Mouse (Mus musculus) liver, embryonic 13.5 days (tissue): ENCODE results near the gene F11. TPM values are rescaled to one million over a fixed set of nuclear protein-coding genes. Genes with fewer than 3 reads are reported as not detected.
A peak's percentile ranks its signal among the peaks of the same experiment; 100 is the strongest.

ENCODE experiments used
- ATAC-seq: fragments of 200-750 bp; cut with Nextera tagmentation; 2 replicates; pipeline ENCODE4 v1.8.0; 2017; ENCODE audit warnings: low read depth, mild to moderate bottlenecking, moderate number of reproducible peaks, moderate library complexity
- DNase-seq: peaks from one replicate; pipeline ENCODE4 v3.0.0; 2022
- H3K27ac ChIP-seq: fragments of 300-500 bp; sonication (generic); 2 replicates; pipeline ENCODE4 v1.5.1; 2015; ENCODE audit warnings: moderate library complexity, mild to moderate bottlenecking, inconsistent platforms
- H3K27me3 ChIP-seq: fragments of 300-500 bp; sonication (generic); 2 replicates; pipeline ENCODE4 v1.6.1; 2015; ENCODE audit warnings: mild to moderate bottlenecking, inconsistent platforms
- H3K36me3 ChIP-seq: fragments of 300-500 bp; sonication (generic); 2 replicates; pipeline ENCODE4 v1.6.1; 2015; ENCODE audit warnings: mild to moderate bottlenecking, inconsistent platforms
- H3K4me1 ChIP-seq: fragments of 300-500 bp; sonication (generic); replicated peaks from 2 replicates; pipeline ENCODE4 v1.6.1; 2015; ENCODE audit warnings: inconsistent platforms
- H3K4me2 ChIP-seq: fragments of 300-500 bp; sonication (generic); 2 replicates; pipeline ENCODE4 v1.6.1; 2015; ENCODE audit warnings: inconsistent platforms, mild to moderate bottlenecking, moderate library complexity
- H3K4me3 ChIP-seq: fragments of 300-500 bp; sonication (generic); replicated peaks from 2 replicates; pipeline ENCODE4 v1.5.1; 2015; ENCODE audit warnings: mild to moderate bottlenecking, inconsistent platforms
- H3K9ac ChIP-seq: fragments of 300-500 bp; sonication (generic); 2 replicates; pipeline ENCODE4 v1.6.1; 2015; ENCODE audit warnings: mild to moderate bottlenecking, inconsistent platforms
- H3K9me3 ChIP-seq: fragments of 300-500 bp; sonication (generic); replicated peaks from 2 replicates; pipeline ENCODE4 v1.6.1; 2016; ENCODE audit warnings: inconsistent platforms
- WGBS: fragments of 180-500 bp; shearing (Covaris S2); methylation state at CpG from one replicate; pipeline ENCODE4 v1.1.7; 2015; ENCODE audit not compliant: insufficient replicate concordance; 5-methylcytosine and 5-hydroxymethylcytosine counted together
- polyA plus RNA-seq: library from polyadenylated mRNA; unstranded; fragments of >200 nt; fragmentation: Nextera tagmentation; extraction: Ambion mirVana; gene quantifications from 2 replicates; pipeline ENCODE4 v1.2.1, GENCODE M21; 2015

Gene F11
- 7.6 and 9.7 TPM in 2 replicates for polyA plus RNA-seq

DNA sequence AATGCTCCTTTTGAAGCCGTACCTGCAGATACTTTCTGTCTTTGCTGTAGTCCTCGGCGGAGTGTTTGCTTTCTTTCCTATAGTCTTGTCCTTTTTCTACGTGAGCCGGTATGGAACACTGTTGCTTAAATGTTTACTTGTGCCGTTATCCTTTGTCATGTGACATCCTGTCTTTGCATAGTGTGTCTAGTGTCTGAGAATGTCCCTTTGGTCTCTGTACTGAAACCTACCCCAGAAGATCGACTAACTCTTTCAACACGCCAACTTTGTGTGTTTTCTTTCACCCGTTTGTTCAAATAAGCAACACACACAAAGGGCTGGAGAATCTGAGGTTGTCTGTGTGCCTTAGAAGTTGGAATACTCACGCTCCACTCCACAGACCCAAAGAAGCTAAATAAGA, at the start of gene F11:
Gene F11 (minus strand): TSS at position 112 of the 400 bp plus-strand sequence.
- Histone ChIP-seq H3K36me3 (no peaks in the 10 kb centered on the region), H3K9ac (no peak within 1 kb of the TSS), H3K4me2 (0 out of 2 replicates have a peak within 1 kb of the TSS, but pooled peaks have one; percentile 11), H3K4me3 (0 out of 2 replicates have a peak within 1 kb of the TSS, but pooled peaks have one; percentile 6), H3K27me3 (no peaks in the 10 kb centered on the region), H3K9me3 (no peaks in the 10 kb centered on the region; the same call in 1 of the 2 replicates), H3K27ac (peak within 1 kb of the TSS; percentile 64), H3K4me1 (peaks cover 3% of the 10 kb centered on the region; the same call in 1 of the 2 replicates)
- ATAC-seq = peak; percentile 57
- no peak for DNase-seq
- 55% methylated on average over 10 of the region's 10 CpGs for WGBS

DNA sequence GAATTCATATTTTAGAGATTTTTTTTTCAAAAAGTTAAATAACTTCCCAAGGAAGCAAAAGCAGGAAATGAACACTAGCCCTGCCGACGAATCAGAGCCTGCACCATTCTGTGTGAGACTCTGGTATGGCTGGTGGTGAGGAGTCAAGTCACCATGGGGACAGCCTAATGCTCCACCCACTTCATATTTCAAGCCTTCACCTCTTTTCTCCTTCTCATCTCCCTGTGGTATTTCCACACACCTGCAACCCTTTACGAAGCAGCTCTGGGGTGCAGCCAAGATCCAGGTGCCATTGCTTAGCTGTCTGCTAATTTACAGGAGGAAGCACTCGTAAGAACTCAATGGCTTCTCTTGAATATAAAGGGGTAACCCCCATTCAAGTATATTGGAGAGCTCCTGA, 49.1 kb upstream of the F11 start:
- no peak for ATAC-seq
- Histone ChIP-seq H3K27ac (no peak overlapping the region), H3K9ac (no peak overlapping the region), H3K9me3 (no peaks in the 10 kb centered on the region), H3K4me2 (no peak overlapping the region), H3K27me3 (no peaks in the 10 kb centered on the region), H3K4me3 (no peak overlapping the region), H3K36me3 (no peaks in the 10 kb centered on the region), H3K4me1 (no peaks in the 10 kb centered on the region)
- WGBS = 62% methylated on average over 4 of the region's 4 CpGs
- DNase-seq = no peak

DNA sequence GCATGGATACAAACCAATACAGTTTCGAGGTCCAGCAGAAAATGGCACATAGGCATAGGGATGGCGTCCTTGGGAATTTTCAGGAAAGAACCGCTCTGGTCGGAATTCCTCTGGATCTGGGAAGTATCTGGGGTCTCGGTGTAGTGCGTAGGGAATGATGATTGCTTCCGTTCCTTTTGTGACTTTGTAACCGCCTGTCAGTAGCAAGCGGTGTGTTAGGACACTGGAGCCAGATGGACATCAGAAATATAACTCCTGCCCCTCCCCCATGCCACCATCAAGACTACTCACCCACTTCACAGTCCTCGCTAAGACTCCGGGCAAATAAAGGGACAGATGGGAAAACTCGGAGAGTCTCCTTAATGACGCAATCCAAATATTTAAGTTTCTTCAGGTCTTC, 46.5 kb upstream of the F11 start, which contains the start of gene Gm45753:
Gene Gm45753 (minus strand): TSS at position 101 of the 400 bp plus-strand sequence.
- WGBS = 77% methylated on average over 13 of the region's 13 CpGs
- no peak for DNase-seq
- no peak for ATAC-seq
- H3K4me1 ChIP-seq = no peaks in the 10 kb centered on the region
- H3K9me3 ChIP-seq = no peaks in the 10 kb centered on the region
- H3K36me3 ChIP-seq = no peaks in the 10 kb centered on the region
- no peak within 1 kb of the TSS for H3K27ac ChIP-seq
- H3K4me2 ChIP-seq = no peak within 1 kb of the TSS
- no peaks in the 10 kb centered on the region for H3K27me3 ChIP-seq
- H3K9ac ChIP-seq = no peak within 1 kb of the TSS
- H3K4me3 ChIP-seq = no peak within 1 kb of the TSS

DNA sequence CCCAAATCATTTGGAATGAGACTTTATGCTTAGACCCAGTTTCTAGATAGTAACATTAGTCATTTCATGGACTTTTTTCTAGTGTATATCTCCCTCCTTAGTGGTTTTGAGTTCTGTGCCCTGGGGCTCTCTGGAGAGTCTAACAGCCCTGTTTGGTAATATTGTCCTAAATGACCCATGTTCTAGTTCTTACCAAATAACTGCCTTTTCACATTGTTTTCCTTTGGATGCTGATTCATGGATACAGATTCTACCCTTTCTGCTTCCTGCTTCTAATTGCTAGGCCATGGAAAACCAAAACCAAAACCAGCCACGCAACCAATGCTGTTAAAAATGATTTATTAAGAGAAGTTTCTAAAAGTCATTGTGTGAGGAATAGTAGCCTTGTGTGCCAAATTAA, 43.6 kb upstream of the F11 start:
- no peak for ATAC-seq
- Histone ChIP-seq H3K4me2 (no peak overlapping the region), H3K27me3 (no peaks in the 10 kb centered on the region), H3K4me3 (no peak overlapping the region), H3K36me3 (no peaks in the 10 kb centered on the region), H3K9me3 (no peaks in the 10 kb centered on the region), H3K4me1 (no peaks in the 10 kb centered on the region), H3K27ac (no peak overlapping the region), H3K9ac (no peak overlapping the region)
- no peak for DNase-seq
- WGBS = 73% methylated on average over 1 of the region's 1 CpGs

DNA sequence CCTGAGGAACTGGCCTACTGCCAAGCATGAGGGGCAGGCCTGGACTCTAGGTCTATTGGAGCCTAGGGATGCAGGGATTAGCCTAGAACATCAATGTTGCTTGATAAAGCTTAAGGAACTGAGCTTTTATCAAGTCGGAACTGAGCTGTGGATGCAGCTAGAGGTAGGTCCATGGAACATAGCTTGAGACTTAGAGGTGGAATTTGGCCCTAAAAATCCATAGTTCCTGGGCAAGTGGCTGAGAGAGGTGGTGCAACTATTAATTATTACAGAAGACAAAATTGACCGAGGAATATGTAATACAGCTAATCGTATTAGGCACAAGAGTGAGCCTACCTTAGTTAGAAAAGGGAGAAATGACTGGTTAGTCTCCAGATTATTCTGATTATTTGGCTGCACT, 42.5 kb upstream of the F11 start:
- DNase-seq (no peak), ATAC-seq (no peak)
- no peak overlapping the region for H3K27ac ChIP-seq
- H3K9me3 ChIP-seq = no peaks in the 10 kb centered on the region
- no peaks in the 10 kb centered on the region for H3K4me1 ChIP-seq
- no peak overlapping the region for H3K9ac ChIP-seq
- no peak overlapping the region for H3K4me2 ChIP-seq
- 59% methylated on average over 3 of the region's 3 CpGs for WGBS
- no peaks in the 10 kb centered on the region for H3K36me3 ChIP-seq
- no peaks in the 10 kb centered on the region for H3K27me3 ChIP-seq
- H3K4me3 ChIP-seq = no peak overlapping the region

DNA sequence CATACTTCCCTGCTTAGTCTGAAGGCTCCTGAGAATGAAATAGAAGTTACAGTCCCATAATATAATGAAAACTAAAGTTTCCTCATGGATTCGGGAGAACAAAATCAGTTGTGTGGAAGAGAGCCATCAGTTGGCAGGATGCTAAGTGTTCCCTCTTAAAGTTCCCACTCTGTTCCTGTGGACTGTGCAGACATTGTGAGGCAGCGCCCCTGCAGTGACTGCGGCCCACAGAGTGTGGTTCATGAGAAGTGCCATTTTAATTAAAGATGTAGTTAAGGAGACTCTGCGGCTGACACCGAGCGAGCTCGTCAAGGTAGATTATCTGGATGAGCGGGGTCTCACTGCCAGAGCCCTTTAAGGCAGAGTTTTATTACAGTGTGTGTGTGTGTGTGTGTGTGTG, 40.6 kb upstream of the F11 start:
- 77% methylated on average over 8 of the region's 8 CpGs for WGBS
- Histone ChIP-seq H3K4me1 (no peaks in the 10 kb centered on the region), H3K27me3 (no peaks in the 10 kb centered on the region), H3K27ac (no peak overlapping the region), H3K4me3 (no peak overlapping the region), H3K9me3 (no peaks in the 10 kb centered on the region), H3K36me3 (no peaks in the 10 kb centered on the region), H3K9ac (no peak overlapping the region), H3K4me2 (no peak overlapping the region)
- DNase-seq = no peak
- ATAC-seq = no peak

DNA sequence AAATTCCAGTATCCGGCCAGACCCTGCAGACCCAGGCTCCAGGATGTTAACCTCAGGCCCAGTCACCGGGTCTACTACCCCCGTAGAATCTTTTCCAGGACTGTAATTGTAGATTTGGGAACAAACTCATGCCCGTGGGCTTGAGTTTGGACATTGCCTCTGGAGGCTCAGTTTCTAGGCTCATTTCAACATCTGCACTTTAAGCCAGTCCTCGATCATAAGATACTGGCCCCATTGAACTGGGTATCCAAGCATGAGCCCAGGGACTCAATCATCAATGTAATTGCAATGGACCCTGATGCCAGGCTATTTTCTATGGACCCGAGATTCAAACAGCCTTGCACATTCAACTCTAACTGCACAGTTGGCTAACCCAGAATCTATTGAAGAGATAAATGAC, 33.4 kb upstream of the F11 start:
- Histone ChIP-seq H3K27me3 (no peaks in the 10 kb centered on the region), H3K27ac (no peak overlapping the region), H3K4me1 (no peaks in the 10 kb centered on the region), H3K36me3 (no peaks in the 10 kb centered on the region), H3K4me3 (no peak overlapping the region), H3K4me2 (no peak overlapping the region), H3K9ac (no peak overlapping the region), H3K9me3 (no peaks in the 10 kb centered on the region)
- 70% methylated on average over 6 of the region's 6 CpGs for WGBS
- no peak for ATAC-seq
- DNase-seq = no peak

DNA sequence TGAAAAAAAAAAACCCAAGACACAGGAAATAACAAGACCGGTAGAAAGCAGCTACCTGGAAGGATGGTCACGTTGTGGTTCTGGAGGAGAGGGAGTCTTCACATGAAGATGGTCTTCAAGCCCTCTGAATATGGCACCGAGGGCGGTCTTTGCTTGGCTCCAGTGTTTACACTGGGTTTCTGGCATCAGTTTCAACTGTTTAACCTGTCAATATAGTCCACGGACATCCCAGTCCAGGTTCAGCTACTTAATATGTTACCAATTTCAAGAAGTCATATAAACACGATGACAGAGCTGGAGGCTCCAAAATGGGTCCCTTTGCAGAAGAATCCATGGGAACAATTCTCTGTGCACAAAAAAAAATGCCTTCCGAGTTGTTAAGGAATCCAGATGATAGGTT, 32.9 kb upstream of the F11 start, which contains the start of gene Klkb1:
Gene Klkb1 (minus strand): TSS at position 173 of the 400 bp plus-strand sequence.
- H3K4me2 ChIP-seq = no peak within 1 kb of the TSS
- peak; percentile 45; the same call in 1 of the 2 replicates for ATAC-seq

DNA sequence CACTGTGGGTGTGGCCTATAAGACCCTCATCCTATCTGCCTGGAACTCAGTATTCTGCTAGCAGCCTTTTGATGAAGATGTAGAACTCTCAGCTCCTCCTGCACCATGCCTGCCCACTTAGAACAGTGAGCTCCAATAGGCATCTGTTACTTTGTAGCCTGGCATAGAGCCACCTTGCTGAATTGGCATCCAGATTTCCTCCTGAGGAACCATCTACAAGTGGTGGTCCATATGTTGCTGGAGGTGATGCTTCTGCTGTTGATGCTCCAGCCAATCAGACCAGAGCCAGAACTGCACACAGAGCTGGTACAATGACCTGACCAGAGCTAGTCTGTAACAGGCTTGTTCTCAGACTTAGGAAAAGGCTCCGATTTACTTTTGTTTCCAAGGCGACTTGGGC, 30.0 kb upstream of the F11 start:
- H3K9ac ChIP-seq = no peak overlapping the region
- WGBS = 63% methylated on average over 2 of the region's 2 CpGs
- ATAC-seq = no peak

More for the DNA sequence above, 32.9 kb upstream of the F11 start, which contains the start of gene Klkb1:
- no peak within 1 kb of the TSS for H3K27ac ChIP-seq
- no peak for DNase-seq
- H3K9me3 ChIP-seq = no peaks in the 10 kb centered on the region
- no peaks in the 10 kb centered on the region for H3K36me3 ChIP-seq
- H3K27me3 ChIP-seq = no peaks in the 10 kb centered on the region
- no peak within 1 kb of the TSS for H3K4me3 ChIP-seq
- WGBS = 57% methylated on average over 7 of the region's 7 CpGs
- no peaks in the 10 kb centered on the region for H3K4me1 ChIP-seq
- no peak within 1 kb of the TSS for H3K9ac ChIP-seq

DNA sequence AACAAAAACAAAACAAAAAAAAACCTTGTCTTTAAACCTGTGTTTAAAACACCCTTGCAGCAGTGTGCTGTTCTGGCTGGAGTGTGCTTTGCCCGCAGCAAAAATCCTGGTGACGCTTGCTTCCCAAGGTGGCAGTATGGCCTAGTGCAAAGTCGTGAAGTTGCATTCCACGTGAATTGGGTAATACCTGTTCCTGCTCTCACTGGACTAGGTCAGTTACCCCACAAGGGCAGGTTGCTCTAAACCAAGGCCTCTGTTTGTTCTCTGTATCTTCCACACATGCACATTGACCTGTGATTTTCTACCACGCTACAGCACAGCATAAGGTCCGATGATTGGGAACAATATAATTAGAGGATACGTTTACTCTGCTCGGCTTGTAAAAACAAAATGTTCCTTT, 19.8 kb upstream of the F11 start:
- Histone ChIP-seq H3K4me3 (no peak overlapping the region), H3K36me3 (no peaks in the 10 kb centered on the region), H3K4me2 (no peak overlapping the region), H3K27ac (no peak overlapping the region), H3K4me1 (no peaks in the 10 kb centered on the region), H3K9me3 (no peaks in the 10 kb centered on the region), H3K9ac (no peak overlapping the region), H3K27me3 (no peaks in the 10 kb centered on the region)
- peak; percentile 55 for ATAC-seq
- 60% methylated on average over 8 of the region's 8 CpGs for WGBS
- DNase-seq = no peak

More for the DNA sequence above, 30.0 kb upstream of the F11 start:
- Histone ChIP-seq H3K9me3 (no peaks in the 10 kb centered on the region), H3K4me1 (no peaks in the 10 kb centered on the region), H3K4me3 (no peak overlapping the region), H3K4me2 (no peak overlapping the region), H3K27me3 (no peaks in the 10 kb centered on the region), H3K27ac (no peak overlapping the region), H3K36me3 (no peaks in the 10 kb centered on the region)
- no peak for DNase-seq

DNA sequence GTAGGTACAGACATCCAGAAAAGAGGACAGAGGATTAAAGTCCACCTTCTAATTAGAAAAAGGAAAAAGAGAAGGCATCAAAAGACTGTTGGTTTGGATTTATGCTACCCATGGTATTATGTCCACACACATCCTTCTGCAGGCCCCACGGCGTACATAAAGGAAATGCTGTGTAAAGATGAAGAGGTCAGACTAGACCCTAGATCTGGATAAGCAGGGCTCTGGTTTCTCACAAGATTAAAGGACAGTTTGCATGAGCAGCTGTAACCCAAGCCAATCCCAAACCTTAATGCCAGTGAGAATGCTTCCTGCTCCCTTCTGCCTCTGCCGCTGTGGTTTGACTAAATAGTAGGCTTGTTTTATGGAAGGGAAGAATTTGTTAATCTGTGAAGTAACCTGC, 15.6 kb upstream of the F11 start:
- 61% methylated on average over 3 of the region's 3 CpGs for WGBS
- no peak overlapping the region for H3K4me3 ChIP-seq
- no peaks in the 10 kb centered on the region for H3K9me3 ChIP-seq
- no peaks in the 10 kb centered on the region for H3K4me1 ChIP-seq
- H3K27ac ChIP-seq = no peak overlapping the region
- no peak overlapping the region for H3K4me2 ChIP-seq
- no peak overlapping the region for H3K9ac ChIP-seq
- no peaks in the 10 kb centered on the region for H3K36me3 ChIP-seq
- no peak for DNase-seq
- H3K27me3 ChIP-seq = no peaks in the 10 kb centered on the region
- no peak for ATAC-seq

DNA sequence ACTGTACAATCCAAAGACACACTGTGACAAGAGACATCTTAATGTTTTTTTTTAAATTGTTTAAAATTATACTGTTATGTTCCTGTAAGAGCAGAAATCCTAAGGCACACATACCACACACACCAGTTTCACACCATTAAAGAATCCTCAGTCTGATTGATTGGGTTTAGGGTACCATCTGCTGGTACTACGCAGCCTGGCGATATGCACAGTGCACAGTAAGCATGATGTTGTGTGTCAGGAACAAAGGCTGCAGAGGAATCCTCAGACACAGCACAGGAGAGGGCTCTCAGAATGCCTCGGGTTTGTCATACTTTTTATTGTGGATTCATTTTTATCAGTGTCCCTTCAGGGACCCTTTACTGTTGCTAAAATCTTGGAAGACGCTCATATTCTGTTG, 12.5 kb upstream of the F11 start:
- WGBS = 70% methylated on average over 4 of the region's 4 CpGs
- Histone ChIP-seq H3K4me2 (no peak overlapping the region), H3K27me3 (no peaks in the 10 kb centered on the region), H3K9ac (no peak overlapping the region), H3K9me3 (no peaks in the 10 kb centered on the region), H3K36me3 (no peaks in the 10 kb centered on the region), H3K4me1 (no peaks in the 10 kb centered on the region), H3K4me3 (no peak overlapping the region), H3K27ac (no peak overlapping the region)
- DNase-seq = no peak
- ATAC-seq = no peak
